Mouse (Mus musculus) layer of hippocampus, postnatal 14 days (tissue): Measurements from ENCODE around the gene 4930524B15Rik. TPM values are rescaled to one million over a fixed set of nuclear protein-coding genes. Genes with fewer than 3 reads are reported as not detected.
A peak's percentile ranks its signal among the peaks of the same experiment; 100 is the strongest.
"Not testable (repeated sequence)": the region's sequence is repeated elsewhere in the genome, so short reads cannot be mapped to it uniquely, and the experiment has no call there.

Source experiments
- DNase-seq, 2 experiments: peaks; one replicate each; pipeline ENCODE4 v3.0.0; 2021 to 2022; ENCODE audit warnings: low spot score in 2 of 2, mixed read lengths in 1 of 2
- total RNA-seq, 2 experiments: library from RNA; stranded (reverse); gene quantifications; 2 replicates each; pipeline ENCODE4 v1.2.3; 2021

The 4930524B15Rik gene
- total RNA-seq, 2 experiments from 2014 or later, result not detected

GRCm38 (mm10) chr11:31983249-31983648 lies 17.9 kb downstream of the 4930524B15Rik start:
- no peak for DNase-seq

- DNase-seq, result no peak
Measured at GRCm38 (mm10) chr11:31984786-31985185, 19.4 kb downstream of the 4930524B15Rik start.

GRCm38 (mm10) chr11:31992535-31992934 lies 27.1 kb downstream of the 4930524B15Rik start:
- no peak for DNase-seq

GRCm38 (mm10) chr11:31999716-32000115 lies 34.3 kb downstream of the 4930524B15Rik start:
- no peak for DNase-seq

GRCm38 (mm10) chr11:32000281-32000680 lies 34.9 kb downstream of the 4930524B15Rik start, which contains the start of gene Nsg2:
Gene Nsg2, plus strand, starts transcription at chr11:32000463.
- peak; percentile 89 to 93 for DNase-seq

GRCm38 (mm10) chr11:32001181-32001910 lies 36.0 kb downstream of the 4930524B15Rik start:
- DNase-seq, result no peak

GRCm38 (mm10) chr11:32002670-32003072 lies 37.3 kb downstream of the 4930524B15Rik start:
- peak in 1 of 2 experiments; percentile 58 for DNase-seq

- not testable (repeated sequence) for DNase-seq
Measured at GRCm38 (mm10) chr11:32008049-32008448, 42.7 kb downstream of the 4930524B15Rik start.

- no peak for DNase-seq
Measured at GRCm38 (mm10) chr11:32008852-32009251, 43.5 kb downstream of the 4930524B15Rik start.

- DNase-seq, result peak in 1 of 2 experiments; percentile 62
Measured at GRCm38 (mm10) chr11:32009961-32010662, 44.7 kb downstream of the 4930524B15Rik start.

GRCm38 (mm10) chr11:32010663-32010970 lies 45.2 kb downstream of the 4930524B15Rik start:
- no peak for DNase-seq

- peak in 1 of 2 experiments; percentile 64 for DNase-seq
Measured at GRCm38 (mm10) chr11:32011867-32012603, 46.6 kb downstream of the 4930524B15Rik start.

- no peak for DNase-seq
Measured at GRCm38 (mm10) chr11:32013014-32013427, 47.6 kb downstream of the 4930524B15Rik start.

- no peak for DNase-seq
Measured at GRCm38 (mm10) chr11:32013561-32013960, 48.2 kb downstream of the 4930524B15Rik start.

GRCm38 (mm10) chr11:32018201-32018600 lies 52.8 kb downstream of the 4930524B15Rik start:
- no peak for DNase-seq

- DNase-seq, result peak in 1 of 2 experiments; percentile 62
Measured at GRCm38 (mm10) chr11:32020031-32020965, 54.9 kb downstream of the 4930524B15Rik start.

GRCm38 (mm10) chr11:32026634-32027033 lies 61.2 kb downstream of the 4930524B15Rik start:
- no peak for DNase-seq

GRCm38 (mm10) chr11:32027474-32028342 lies 62.3 kb downstream of the 4930524B15Rik start:
- DNase-seq, result peak in 1 of 2 experiments; percentile 85

GRCm38 (mm10) chr11:32028605-32029004 lies 63.2 kb downstream of the 4930524B15Rik start:
- DNase-seq, result no peak
